Mouse (Mus musculus) intestine, embryonic 15.5 days (tissue): Measurements from ENCODE around the gene Vps13d. TPM values are rescaled to one million over a fixed set of nuclear protein-coding genes. Genes with fewer than 3 reads are reported as not detected.
A peak's percentile ranks its signal among the peaks of the same experiment; 100 is the strongest.

Experiments used
- ATAC-seq: fragments of 200-750 bp; cut with Nextera tagmentation; 2 replicates; pipeline ENCODE4 v1.8.0; 2017; ENCODE audit warnings: moderate TSS enrichment, moderate library complexity
- H3K27ac ChIP-seq: fragments of 300-500 bp; sonication (generic); 2 replicates; pipeline ENCODE4 v1.5.1; 2015; ENCODE audit warnings: mild to moderate bottlenecking, inconsistent platforms
- H3K27me3 ChIP-seq: fragments of 300-500 bp; sonication (generic); replicated peaks from 2 replicates; pipeline ENCODE4 v1.6.1; 2015; ENCODE audit warnings: inconsistent platforms
- H3K36me3 ChIP-seq: fragments of 300-500 bp; sonication (generic); 2 replicates; pipeline ENCODE4 v1.6.1; 2015; ENCODE audit warnings: inconsistent platforms
- H3K4me1 ChIP-seq: fragments of 300-500 bp; sonication (generic); replicated peaks from 2 replicates; pipeline ENCODE4 v1.6.1; 2015; ENCODE audit warnings: inconsistent platforms
- H3K4me2 ChIP-seq: fragments of 300-500 bp; sonication (generic); replicated peaks from 2 replicates; pipeline ENCODE4 v1.6.1; 2015; ENCODE audit warnings: mild to moderate bottlenecking, inconsistent platforms
- H3K4me3 ChIP-seq: fragments of 300-500 bp; sonication (generic); replicated peaks from 2 replicates; pipeline ENCODE4 v1.5.1; 2015; ENCODE audit warnings: inconsistent platforms
- H3K9ac ChIP-seq: fragments of 300-500 bp; sonication (generic); 2 replicates; pipeline ENCODE4 v1.6.1; 2015; ENCODE audit warnings: inconsistent platforms
- H3K9me3 ChIP-seq: fragments of 300-500 bp; sonication (generic); 2 replicates; pipeline ENCODE4 v1.6.1; 2016; ENCODE audit warnings: inconsistent platforms
- WGBS: fragments of 180-500 bp; shearing (Covaris S2); methylation state at CpG from one replicate; pipeline ENCODE4 v1.1.7; 2015; 5-methylcytosine and 5-hydroxymethylcytosine counted together
- polyA plus RNA-seq: library from polyadenylated mRNA; unstranded; fragments of >200 nt; fragmentation: Nextera tagmentation; extraction: Ambion mirVana; gene quantifications from 2 replicates; pipeline ENCODE4 v1.2.1, GENCODE M21; 2015

The Vps13d gene
- polyA plus RNA-seq, 1 experiment from 2014 or later: 10.1 TPM

- ATAC-seq: no peak
These were observed 157.8 kb downstream of the Vps13d start for GRCm38 (mm10) chr4:145037006-145037405.

GRCm38 (mm10) chr4:145035450-145035849 lies 159.4 kb downstream of the Vps13d start:
- ATAC-seq: no peak

More at GRCm38 (mm10) chr4:145037006-145037405, 157.8 kb downstream of the Vps13d start:
- Histone ChIP-seq H3K36me3 (0 out of 2 replicates have a peak, but pooled peaks cover 7% of the 10 kb centered on the region), H3K4me2 (no peak overlapping the region), H3K27me3 (no peaks in the 10 kb centered on the region), H3K9ac (no peak overlapping the region), H3K4me1 (peaks cover 49% of the 10 kb centered on the region), H3K9me3 (no peaks in the 10 kb centered on the region), H3K27ac (no peak overlapping the region), H3K4me3 (no peak overlapping the region)
- WGBS: 62% methylated on average over 3 of the region's 3 CpGs

GRCm38 (mm10) chr4:145034506-145035243 lies 160.1 kb downstream of the Vps13d start:
- ATAC-seq: peak; percentile 82

More at GRCm38 (mm10) chr4:145035450-145035849, 159.4 kb downstream of the Vps13d start:
- Histone ChIP-seq H3K4me2 (no peak overlapping the region; the same call in 1 of the 2 replicates), H3K4me1 (peaks cover 58% of the 10 kb centered on the region), H3K9ac (no peak overlapping the region), H3K9me3 (no peaks in the 10 kb centered on the region), H3K36me3 (0 out of 2 replicates have a peak, but pooled peaks cover 3% of the 10 kb centered on the region), H3K27ac (peak overlapping the region; percentile 79), H3K27me3 (no peaks in the 10 kb centered on the region), H3K4me3 (no peak overlapping the region)
- 56% methylated on average over 3 of the region's 3 CpGs for WGBS

GRCm38 (mm10) chr4:145033392-145033791 lies 161.4 kb downstream of the Vps13d start:
- no peak overlapping the region for H3K4me2 ChIP-seq
- H3K4me1 ChIP-seq: peaks cover 55% of the 10 kb centered on the region
- peak overlapping the region; percentile 79 for H3K27ac ChIP-seq
- H3K36me3 ChIP-seq: 0 out of 2 replicates have a peak, but pooled peaks cover 3% of the 10 kb centered on the region
- no peak overlapping the region for H3K9ac ChIP-seq
- no peaks in the 10 kb centered on the region for H3K27me3 ChIP-seq
- no peaks in the 10 kb centered on the region for H3K9me3 ChIP-seq
- ATAC-seq: no peak
- H3K4me3 ChIP-seq: no peak overlapping the region
- 19% methylated on average over 2 of the region's 2 CpGs for WGBS

More at GRCm38 (mm10) chr4:145034506-145035243, 160.1 kb downstream of the Vps13d start:
- Histone ChIP-seq H3K9ac (no peak overlapping the region), H3K4me3 (no peak overlapping the region), H3K4me2 (peak overlapping the region; percentile 12; the same call in 1 of the 2 replicates), H3K27ac (peak overlapping the region; percentile 79), H3K36me3 (0 out of 2 replicates have a peak, but pooled peaks cover 3% of the 10 kb centered on the region), H3K9me3 (no peaks in the 10 kb centered on the region), H3K27me3 (no peaks in the 10 kb centered on the region), H3K4me1 (peaks cover 58% of the 10 kb centered on the region)
- 8% methylated on average over 11 of the region's 11 CpGs for WGBS

- Histone ChIP-seq H3K36me3 (0 out of 2 replicates have a peak, but pooled peaks cover 3% of the 10 kb centered on the region), H3K4me2 (no peak overlapping the region), H3K4me3 (no peak overlapping the region), H3K4me1 (peaks cover 55% of the 10 kb centered on the region), H3K27me3 (no peaks in the 10 kb centered on the region), H3K9ac (no peak overlapping the region), H3K27ac (no peak overlapping the region), H3K9me3 (no peaks in the 10 kb centered on the region)
- no peak for ATAC-seq
- 72% methylated on average over 2 of the region's 2 CpGs for WGBS
These were observed 162.2 kb downstream of the Vps13d start for GRCm38 (mm10) chr4:145032637-145033036.

GRCm38 (mm10) chr4:145031510-145031909 lies 163.3 kb downstream of the Vps13d start:
- peak; percentile 49 for ATAC-seq
- Histone ChIP-seq H3K9ac (no peak overlapping the region), H3K4me3 (no peak overlapping the region), H3K4me2 (no peak overlapping the region), H3K27me3 (no peaks in the 10 kb centered on the region), H3K4me1 (peaks cover 60% of the 10 kb centered on the region), H3K27ac (no peak overlapping the region), H3K36me3 (no peaks in the 10 kb centered on the region), H3K9me3 (no peaks in the 10 kb centered on the region)
- 54% methylated on average over 4 of the region's 4 CpGs for WGBS

- no peak overlapping the region for H3K4me3 ChIP-seq
- no peaks in the 10 kb centered on the region for H3K36me3 ChIP-seq
- H3K4me2 ChIP-seq: no peak overlapping the region
- peak overlapping the region; percentile 71 for H3K27ac ChIP-seq
- H3K9ac ChIP-seq: no peak overlapping the region
- no peaks in the 10 kb centered on the region for H3K9me3 ChIP-seq
- H3K27me3 ChIP-seq: no peaks in the 10 kb centered on the region
- WGBS: 21% methylated on average over 7 of the region's 7 CpGs
- peak; percentile 65 for ATAC-seq
- H3K4me1 ChIP-seq: peaks cover 49% of the 10 kb centered on the region
These were observed 168.4 kb downstream of the Vps13d start for GRCm38 (mm10) chr4:145026449-145026851.

- no peak overlapping the region for H3K9ac ChIP-seq
- peaks cover 43% of the 10 kb centered on the region for H3K4me1 ChIP-seq
- no peaks in the 10 kb centered on the region for H3K9me3 ChIP-seq
- no peaks in the 10 kb centered on the region for H3K27me3 ChIP-seq
- 66% methylated on average over 7 of the region's 7 CpGs for WGBS
- no peak for ATAC-seq
- no peak overlapping the region for H3K4me2 ChIP-seq
- H3K36me3 ChIP-seq: no peaks in the 10 kb centered on the region
- H3K27ac ChIP-seq: peak overlapping the region; percentile 33
- H3K4me3 ChIP-seq: no peak overlapping the region
These were observed 169.4 kb downstream of the Vps13d start for GRCm38 (mm10) chr4:145025409-145025762.

- H3K9ac ChIP-seq: no peak overlapping the region
- H3K4me2 ChIP-seq: no peak overlapping the region
- no peaks in the 10 kb centered on the region for H3K27me3 ChIP-seq
- no peak overlapping the region for H3K4me3 ChIP-seq
- WGBS: 28% methylated on average over 8 of the region's 8 CpGs
- peak overlapping the region; percentile 65 for H3K27ac ChIP-seq
- H3K4me1 ChIP-seq: peaks cover 43% of the 10 kb centered on the region
- ATAC-seq: 0 out of 2 replicates have a peak, but pooled peaks have one; percentile 13
- no peaks in the 10 kb centered on the region for H3K9me3 ChIP-seq
- no peaks in the 10 kb centered on the region for H3K36me3 ChIP-seq
These were observed 170.0 kb downstream of the Vps13d start for GRCm38 (mm10) chr4:145024694-145025408.

GRCm38 (mm10) chr4:145023911-145024310 lies 170.9 kb downstream of the Vps13d start:
- Histone ChIP-seq H3K9me3 (no peaks in the 10 kb centered on the region), H3K4me1 (peaks cover 43% of the 10 kb centered on the region), H3K4me2 (no peak overlapping the region), H3K4me3 (no peak overlapping the region), H3K27me3 (no peaks in the 10 kb centered on the region), H3K36me3 (no peaks in the 10 kb centered on the region), H3K9ac (no peak overlapping the region), H3K27ac (peak overlapping the region; percentile 65; the same call in 1 of the 2 replicates)
- ATAC-seq: peak; percentile 80
- WGBS: 65% methylated on average over 6 of the region's 6 CpGs

GRCm38 (mm10) chr4:145022815-145023214 lies 172.0 kb downstream of the Vps13d start:
- H3K4me3 ChIP-seq: no peak overlapping the region
- H3K4me2 ChIP-seq: no peak overlapping the region
- H3K27ac ChIP-seq: peak overlapping the region; percentile 28; the same call in 1 of the 2 replicates
- WGBS: 83% methylated on average over 5 of the region's 5 CpGs
- no peaks in the 10 kb centered on the region for H3K27me3 ChIP-seq
- no peak overlapping the region for H3K9ac ChIP-seq
- no peak for ATAC-seq
- no peaks in the 10 kb centered on the region for H3K36me3 ChIP-seq
- H3K9me3 ChIP-seq: no peaks in the 10 kb centered on the region
- H3K4me1 ChIP-seq: peaks cover 45% of the 10 kb centered on the region

- H3K36me3 ChIP-seq: no peaks in the 10 kb centered on the region
- no peak overlapping the region for H3K4me3 ChIP-seq
- no peak overlapping the region for H3K27ac ChIP-seq
- WGBS: 94% methylated on average over 2 of the region's 2 CpGs
- peaks cover 45% of the 10 kb centered on the region for H3K4me1 ChIP-seq
- no peak for ATAC-seq
- no peaks in the 10 kb centered on the region for H3K27me3 ChIP-seq
- H3K4me2 ChIP-seq: no peak overlapping the region
- no peaks in the 10 kb centered on the region for H3K9me3 ChIP-seq
- no peak overlapping the region for H3K9ac ChIP-seq
These were observed 172.6 kb downstream of the Vps13d start for GRCm38 (mm10) chr4:145022211-145022610.
